Mouse (Mus musculus): ENCODE measurements around the gene Vmn1r38. TPM values are rescaled to one million over a fixed set of nuclear protein-coding genes. Genes with fewer than 3 reads are reported as not detected.
"Not testable (repeated sequence)": the region's sequence is repeated elsewhere in the genome, so short reads cannot be mapped to it uniquely, and the experiment has no call there.

Gene Vmn1r38
- not detected in 2 replicates for polyA plus RNA-seq (2016; fragmentation: Nextera tagmentation; extraction: Ambion mirVana)

- not testable (repeated sequence) for H3K27me3 ChIP-seq (ENCODE audit: poor library complexity, severe bottlenecking); H3K9me3 ChIP-seq; H3K4me1 ChIP-seq; H3K4me3 ChIP-seq; DNase-seq (ENCODE audit: extremely low spot score, low spot score); H3K36me3 ChIP-seq (replicated peaks); H3K27ac ChIP-seq
Measured at GRCm38 (mm10) chr6:66782527-66782926, at the start of gene Vmn1r38. Gene Vmn1r38, minus strand, starts transcription at chr6:66782627.

- no peak for DNase-seq (ENCODE audit: extremely low spot score, low spot score)
Measured at GRCm38 (mm10) chr6:66810509-66810908, 28.1 kb upstream of the Vmn1r38 start, which contains the start of gene Vmn1r39. Gene Vmn1r39, minus strand, starts transcription at chr6:66810609.

GRCm38 (mm10) chr6:66806311-66806710 is 23.9 kb upstream of the Vmn1r38 start:
- Histone ChIP-seq H3K4me3 (no peak overlapping the region), H3K4me1 (no peaks in the 10 kb centered on the region), H3K9me3 (no peaks in the 10 kb centered on the region), H3K36me3 (replicated peaks) (no peaks in the 10 kb centered on the region), H3K27me3 (ENCODE audit: poor library complexity, severe bottlenecking) (no peaks in the 10 kb centered on the region), H3K27ac (no peak overlapping the region)
- DNase-seq (ENCODE audit: extremely low spot score, low spot score): no peak
- 72% methylated on average over 1 of the region's 1 CpGs for WGBS

More at GRCm38 (mm10) chr6:66810509-66810908, 28.1 kb upstream of the Vmn1r38 start, which contains the start of gene Vmn1r39:
- Histone ChIP-seq H3K9me3 (no peaks in the 10 kb centered on the region), H3K4me1 (no peaks in the 10 kb centered on the region), H3K27ac (no peak within 1 kb of the TSS), H3K4me3 (no peak within 1 kb of the TSS), H3K27me3 (ENCODE audit: poor library complexity, severe bottlenecking) (no peaks in the 10 kb centered on the region), H3K36me3 (replicated peaks) (no peaks in the 10 kb centered on the region)
- 87% methylated on average over 2 of the region's 2 CpGs for WGBS

GRCm38 (mm10) chr6:66805713-66806112 is 23.3 kb upstream of the Vmn1r38 start:
- Histone ChIP-seq H3K36me3 (replicated peaks) (no peaks in the 10 kb centered on the region), H3K27me3 (ENCODE audit: poor library complexity, severe bottlenecking) (no peaks in the 10 kb centered on the region), H3K4me3 (no peak overlapping the region), H3K27ac (no peak overlapping the region), H3K4me1 (no peaks in the 10 kb centered on the region), H3K9me3 (no peaks in the 10 kb centered on the region)
- 91% methylated on average over 3 of the region's 3 CpGs for WGBS
- DNase-seq (ENCODE audit: extremely low spot score, low spot score): no peak

- H3K9me3 ChIP-seq; DNase-seq (ENCODE audit: extremely low spot score, low spot score); H3K36me3 ChIP-seq (replicated peaks); H3K4me3 ChIP-seq; H3K27ac ChIP-seq; H3K27me3 ChIP-seq (ENCODE audit: poor library complexity, severe bottlenecking); H3K4me1 ChIP-seq: not testable (repeated sequence)
Measured at GRCm38 (mm10) chr6:66729082-66729481, 53.3 kb downstream of the Vmn1r38 start, which contains the start of gene Vmn1r37. Gene Vmn1r37, plus strand, starts transcription at chr6:66729382.

Other genes with a start within 250 kb of the Vmn1r38 start
- 168 and 170 TPM in 2 replicates for gene Mad2l1, start 247.2 kb downstream of the Vmn1r38 start, polyA plus RNA-seq (2016; fragmentation: Nextera tagmentation; extraction: Ambion mirVana)
- 0.07 and 0.10 TPM in 2 replicates for gene Vmn1r32, start 222.5 kb downstream of the Vmn1r38 start, polyA plus RNA-seq (2016; fragmentation: Nextera tagmentation; extraction: Ambion mirVana)
- not detected in 2 replicates for gene Vmn1r33, start 164.3 kb downstream of the Vmn1r38 start, polyA plus RNA-seq (2016; fragmentation: Nextera tagmentation; extraction: Ambion mirVana)
- not detected in 2 replicates for gene Vmn1r34, start 138.7 kb downstream of the Vmn1r38 start, polyA plus RNA-seq (2016; fragmentation: Nextera tagmentation; extraction: Ambion mirVana)
- not detected in 2 replicates for gene Vmn1r35, start 96.7 kb downstream of the Vmn1r38 start, polyA plus RNA-seq (2016; fragmentation: Nextera tagmentation; extraction: Ambion mirVana)
- not detected in 2 replicates for gene Vmn1r36, start 63.5 kb downstream of the Vmn1r38 start, polyA plus RNA-seq (2016; fragmentation: Nextera tagmentation; extraction: Ambion mirVana)
- not detected in 2 replicates for gene Vmn1r37, start 53.2 kb downstream of the Vmn1r38 start, polyA plus RNA-seq (2016; fragmentation: Nextera tagmentation; extraction: Ambion mirVana)
- not detected in 2 replicates for gene Vmn1r39, start 28.0 kb upstream of the Vmn1r38 start, polyA plus RNA-seq (2016; fragmentation: Nextera tagmentation; extraction: Ambion mirVana)
- 50.3 and 51.2 TPM in 2 replicates for gene Gng12, start 113.8 kb upstream of the Vmn1r38 start, polyA plus RNA-seq (2016; fragmentation: Nextera tagmentation; extraction: Ambion mirVana)

Data from forebrain, embryonic 10.5 days (tissue).